Mouse (Mus musculus): ENCODE measurements around the gene Adipor2. TPM values are rescaled to one million over a fixed set of nuclear protein-coding genes. Genes with fewer than 3 reads are reported as not detected.

Gene Adipor2
- total RNA-seq, 1 experiment, result 59.4 TPM

DNA sequence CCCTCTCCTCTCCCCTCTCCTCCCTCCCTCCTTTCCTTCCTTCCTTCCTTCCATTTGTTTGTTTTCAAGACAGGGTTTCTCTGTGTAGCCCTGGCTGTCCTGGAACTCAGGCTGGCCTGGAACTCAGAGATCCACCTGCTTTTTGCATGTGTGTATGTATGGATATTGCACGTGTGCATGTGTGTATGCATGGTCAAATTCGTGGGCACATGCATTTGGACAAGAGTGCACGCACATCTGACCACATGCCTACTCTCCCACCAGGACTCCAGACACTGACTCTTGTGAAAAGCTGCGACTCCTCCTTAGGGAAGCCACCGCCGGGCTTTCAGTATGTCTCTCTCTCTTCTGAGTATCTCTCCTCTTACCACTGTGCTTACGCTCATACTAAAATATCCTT, 317 bp upstream of the Adipor2 start:
- TF ChIP-seq ZC3H11A (IDR thresholded peaks at IDR 0.05; ENCODE audit: borderline replicate concordance, low read depth, low read length) (no peak), HCFC1 (IDR thresholded peaks at IDR 0.05; ENCODE audit: borderline replicate concordance, insufficient read depth, low read length) (no peak), ZNF384 (IDR thresholded peaks at IDR 0.05; ENCODE audit: low read depth, low read length) (no peak), CHD2 (IDR thresholded peaks at IDR 0.05; ENCODE audit: low read depth, low read length) (no peak), MAFK (IDR thresholded peaks at IDR 0.05; ENCODE audit: insufficient read depth, low read depth, low read length) (no peak)
- no peaks in the 10 kb centered on the region for H3K9me3 ChIP-seq (ENCODE audit: control insufficient read depth, insufficient read depth, low read depth, low read length)
- peak overlapping the region; percentile 94 for H3K27ac ChIP-seq (ENCODE audit: insufficient read depth, low read depth, low read length, poor library complexity, severe bottlenecking)
- 0 out of 4 replicates have a peak overlapping the region, but pooled peaks of 1 of the 2 experiments have one; percentile 13 for H3K4me3 ChIP-seq (ENCODE audit: insufficient read depth in 1 of 2, low read depth in 1 of 2, low read length in 2 of 2, poor library complexity in 1 of 2, severe bottlenecking in 1 of 2)
- H3K4me1 ChIP-seq (ENCODE audit: control insufficient read depth in 2 of 2, insufficient read depth in 2 of 2, low read length in 2 of 2, poor library complexity in 1 of 2), result peaks cover 2 to 28% of the 10 kb centered on the region in 2 experiments; a peak in 3 of 4 replicates
- in situ Hi-C loops (cut with MboI; ENCODE audit: low sequenced_read_pairs in 2 of 2, unreplicated experiment in 2 of 2), result no loop called here
- H3K36me3 ChIP-seq (ENCODE audit: control insufficient read depth, insufficient read depth, low read length, poor library complexity, severe bottlenecking), result peaks cover 3% of the 10 kb centered on the region; the same call in 1 of the 2 replicates
- no peak overlapping the region; the same call in 1 of the 2 replicates for H3K9ac ChIP-seq (ENCODE audit: insufficient read depth, low read depth, low read length, poor library complexity, severe bottlenecking)
- DNase-seq (ENCODE audit: low read depth, low spot score), result no peak

DNA sequence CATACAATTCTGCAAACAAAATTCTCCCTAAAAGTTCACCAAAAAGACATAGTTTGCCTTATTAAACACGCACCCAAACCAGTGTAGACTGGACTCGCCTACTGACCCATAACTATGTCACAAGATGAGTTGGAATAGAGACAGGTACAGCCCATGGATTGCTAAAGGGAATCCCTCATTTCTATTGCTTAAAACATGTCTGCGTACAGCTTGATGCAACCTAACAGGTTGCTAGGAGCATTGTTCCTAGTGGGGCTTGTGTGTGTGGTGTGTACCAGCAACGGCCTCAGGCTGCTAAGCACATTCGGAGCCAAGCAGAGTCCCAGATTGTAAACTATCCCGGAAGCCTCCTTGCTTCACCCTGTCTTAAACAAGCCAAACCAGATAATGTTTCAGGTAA, 861 bp downstream of the Adipor2 start:
- Histone ChIP-seq H3K27ac (ENCODE audit: insufficient read depth, low read depth, low read length, poor library complexity, severe bottlenecking) (no peak overlapping the region), H3K9me3 (ENCODE audit: control insufficient read depth, insufficient read depth, low read depth, low read length) (no peaks in the 10 kb centered on the region), H3K4me1 (ENCODE audit: control insufficient read depth in 2 of 2, insufficient read depth in 2 of 2, low read length in 2 of 2, poor library complexity in 1 of 2) (peaks cover 2 to 25% of the 10 kb centered on the region in 2 experiments; a peak in 3 of 4 replicates), H3K4me3 (ENCODE audit: insufficient read depth in 1 of 2, low read depth in 1 of 2, low read length in 2 of 2, poor library complexity in 1 of 2, severe bottlenecking in 1 of 2) (peak overlapping the region; percentile 72 to 74), H3K9ac (ENCODE audit: insufficient read depth, low read depth, low read length, poor library complexity, severe bottlenecking) (peak overlapping the region; percentile 9; the same call in 1 of the 2 replicates), H3K36me3 (ENCODE audit: control insufficient read depth, insufficient read depth, low read length, poor library complexity, severe bottlenecking) (peaks cover 12% of the 10 kb centered on the region; the same call in 1 of the 2 replicates)
- no peak for DNase-seq (ENCODE audit: low read depth, low spot score)
- in situ Hi-C loops (cut with MboI; ENCODE audit: low sequenced_read_pairs in 2 of 2, unreplicated experiment in 2 of 2), result no loop called here
- TF ChIP-seq MAFK (IDR thresholded peaks at IDR 0.05; ENCODE audit: insufficient read depth, low read depth, low read length), result no peak
- TF ChIP-seq ZC3H11A (IDR thresholded peaks at IDR 0.05; ENCODE audit: borderline replicate concordance, low read depth, low read length), result no peak
- no peak for TF ChIP-seq CHD2 (IDR thresholded peaks at IDR 0.05; ENCODE audit: low read depth, low read length)

DNA sequence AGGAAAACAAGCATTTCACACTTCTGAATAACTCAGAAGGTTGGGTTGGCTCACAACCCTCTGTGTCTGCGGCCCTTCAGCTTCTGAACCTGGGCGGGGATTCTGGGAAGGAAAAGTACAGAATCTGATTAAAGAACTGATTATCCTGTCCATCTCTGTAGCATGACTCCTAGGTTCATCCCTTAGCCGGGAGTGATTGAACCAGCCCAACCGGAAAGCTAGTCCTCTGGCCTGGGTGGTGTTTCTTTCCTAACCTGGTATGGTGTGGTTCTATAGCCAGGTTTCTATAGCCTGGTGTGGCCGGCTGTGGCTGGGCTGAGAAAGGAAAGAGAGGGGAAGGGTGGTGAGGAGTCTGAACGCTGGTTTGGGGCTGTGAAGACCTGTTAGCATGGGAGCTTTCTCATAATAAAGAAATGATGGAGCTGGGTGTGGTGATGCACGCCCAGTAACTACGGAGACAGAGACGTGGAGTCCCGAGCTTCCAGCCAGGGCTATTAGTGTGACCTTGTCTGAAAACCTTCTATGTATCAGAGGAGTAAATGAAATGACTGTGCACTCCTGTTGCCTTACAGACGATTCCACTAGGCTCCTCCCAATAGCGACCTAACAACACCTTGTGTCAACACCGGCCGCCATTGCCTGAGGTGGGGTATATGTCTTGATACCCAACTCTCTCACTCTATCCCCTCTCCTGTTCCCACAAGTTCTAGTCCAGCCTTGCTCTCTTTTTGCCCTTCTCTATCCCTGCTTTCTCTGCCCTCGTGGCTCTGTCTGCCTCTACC, 3.1 kb downstream of the Adipor2 start:
- in situ Hi-C loops (cut with MboI; ENCODE audit: low sequenced_read_pairs in 2 of 2, unreplicated experiment in 2 of 2), result no loop called here
- no peak for DNase-seq (ENCODE audit: low read depth, low spot score)
- Histone ChIP-seq H3K9me3 (ENCODE audit: control insufficient read depth, insufficient read depth, low read depth, low read length) (no peaks in the 10 kb centered on the region), H3K4me3 (ENCODE audit: insufficient read depth in 1 of 2, low read depth in 1 of 2, low read length in 2 of 2, poor library complexity in 1 of 2, severe bottlenecking in 1 of 2) (peak overlapping the region in 1 of 2 experiments; percentile 15; a peak in 2 of 4 replicates), H3K4me1 (ENCODE audit: control insufficient read depth in 2 of 2, insufficient read depth in 2 of 2, low read length in 2 of 2, poor library complexity in 1 of 2) (peaks cover 0 to 26% of the 10 kb centered on the region in 2 experiments; a peak in 3 of 4 replicates), H3K36me3 (ENCODE audit: control insufficient read depth, insufficient read depth, low read length, poor library complexity, severe bottlenecking) (peaks cover 18% of the 10 kb centered on the region; the same call in 1 of the 2 replicates), H3K27ac (ENCODE audit: insufficient read depth, low read depth, low read length, poor library complexity, severe bottlenecking) (no peak overlapping the region), H3K9ac (ENCODE audit: insufficient read depth, low read depth, low read length, poor library complexity, severe bottlenecking) (peak overlapping the region; percentile 40; the same call in 1 of the 2 replicates)
- TF ChIP-seq MAFK (IDR thresholded peaks at IDR 0.05; ENCODE audit: insufficient read depth, low read depth, low read length) (no peak), ZC3H11A (IDR thresholded peaks at IDR 0.05; ENCODE audit: borderline replicate concordance, low read depth, low read length) (no peak), HCFC1 (IDR thresholded peaks at IDR 0.05; ENCODE audit: borderline replicate concordance, insufficient read depth, low read length) (no peak), ZNF384 (IDR thresholded peaks at IDR 0.05; ENCODE audit: low read depth, low read length) (no peak), CHD2 (IDR thresholded peaks at IDR 0.05; ENCODE audit: low read depth, low read length) (no peak)

DNA sequence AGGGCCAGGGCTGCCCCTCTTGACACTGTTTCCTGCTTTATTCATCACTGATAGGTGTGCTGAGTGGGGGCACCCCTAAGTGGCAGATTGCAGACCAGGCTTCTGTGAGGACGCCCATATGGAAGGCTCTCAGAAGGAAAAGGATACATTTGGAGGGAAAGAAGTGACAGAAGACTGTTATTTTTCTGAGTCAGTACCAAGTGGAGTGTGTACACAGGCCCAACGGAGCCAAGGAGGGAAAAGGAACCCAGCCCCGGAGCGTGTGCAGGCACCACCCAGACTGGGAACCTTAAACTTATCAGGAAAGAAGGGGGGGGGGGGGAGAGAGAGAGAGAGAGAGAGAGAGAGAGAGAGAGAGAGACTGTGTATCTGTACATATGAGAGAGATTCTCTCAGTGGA, 4.9 kb downstream of the Adipor2 start:
- Histone ChIP-seq H3K27ac (ENCODE audit: insufficient read depth, low read depth, low read length, poor library complexity, severe bottlenecking) (no peak overlapping the region), H3K36me3 (ENCODE audit: control insufficient read depth, insufficient read depth, low read length, poor library complexity, severe bottlenecking) (peaks cover 18% of the 10 kb centered on the region; the same call in 1 of the 2 replicates), H3K4me3 (ENCODE audit: insufficient read depth in 1 of 2, low read depth in 1 of 2, low read length in 2 of 2, poor library complexity in 1 of 2, severe bottlenecking in 1 of 2) (no peak overlapping the region), H3K9me3 (ENCODE audit: control insufficient read depth, insufficient read depth, low read depth, low read length) (no peaks in the 10 kb centered on the region), H3K4me1 (ENCODE audit: control insufficient read depth in 2 of 2, insufficient read depth in 2 of 2, low read length in 2 of 2, poor library complexity in 1 of 2) (peaks cover 2 to 30% of the 10 kb centered on the region in 2 experiments; a peak in 3 of 4 replicates), H3K9ac (ENCODE audit: insufficient read depth, low read depth, low read length, poor library complexity, severe bottlenecking) (no peak overlapping the region)
- TF ChIP-seq ZC3H11A (IDR thresholded peaks at IDR 0.05; ENCODE audit: borderline replicate concordance, low read depth, low read length) (no peak), CHD2 (IDR thresholded peaks at IDR 0.05; ENCODE audit: low read depth, low read length) (no peak), MAFK (IDR thresholded peaks at IDR 0.05; ENCODE audit: insufficient read depth, low read depth, low read length) (no peak), HCFC1 (IDR thresholded peaks at IDR 0.05; ENCODE audit: borderline replicate concordance, insufficient read depth, low read length) (no peak), ZNF384 (IDR thresholded peaks at IDR 0.05; ENCODE audit: low read depth, low read length) (no peak)
- in situ Hi-C loops (cut with MboI; ENCODE audit: low sequenced_read_pairs in 2 of 2, unreplicated experiment in 2 of 2), result no loop called here
- no peak for DNase-seq (ENCODE audit: low read depth, low spot score)
